Mouse (Mus musculus) lung, adult 18-20 months (tissue): ENCODE results near the gene Prkag3.

ENCODE experiments used
- DNase-seq, 2 experiments: peaks; one replicate each; pipeline ENCODE4 v3.0.0; 2022; ENCODE audit warnings: mixed read lengths in 2 of 2

Prkag3 gene

DNA sequence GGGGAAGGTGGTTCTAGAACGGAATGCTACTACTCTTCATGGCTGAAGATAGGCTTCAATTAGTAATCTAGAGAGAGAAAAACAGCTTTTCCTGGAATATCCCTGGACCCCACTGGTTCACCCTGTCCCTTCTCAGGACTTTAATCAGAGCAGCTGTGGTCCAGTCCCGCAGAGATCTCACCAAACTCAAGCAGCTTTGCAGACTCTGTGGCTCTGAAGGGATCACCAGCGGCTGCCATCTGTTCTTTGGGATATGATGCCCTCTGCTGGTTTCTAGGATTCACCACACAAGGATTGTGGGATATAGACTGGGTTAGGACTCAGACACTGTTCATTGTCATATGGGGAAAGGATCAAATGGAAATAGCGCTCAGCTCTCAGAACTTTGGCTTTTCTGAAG is 10.8 kb upstream of the Prkag3 start:
- peak in 1 of 2 experiments; percentile 48 for DNase-seq

DNA sequence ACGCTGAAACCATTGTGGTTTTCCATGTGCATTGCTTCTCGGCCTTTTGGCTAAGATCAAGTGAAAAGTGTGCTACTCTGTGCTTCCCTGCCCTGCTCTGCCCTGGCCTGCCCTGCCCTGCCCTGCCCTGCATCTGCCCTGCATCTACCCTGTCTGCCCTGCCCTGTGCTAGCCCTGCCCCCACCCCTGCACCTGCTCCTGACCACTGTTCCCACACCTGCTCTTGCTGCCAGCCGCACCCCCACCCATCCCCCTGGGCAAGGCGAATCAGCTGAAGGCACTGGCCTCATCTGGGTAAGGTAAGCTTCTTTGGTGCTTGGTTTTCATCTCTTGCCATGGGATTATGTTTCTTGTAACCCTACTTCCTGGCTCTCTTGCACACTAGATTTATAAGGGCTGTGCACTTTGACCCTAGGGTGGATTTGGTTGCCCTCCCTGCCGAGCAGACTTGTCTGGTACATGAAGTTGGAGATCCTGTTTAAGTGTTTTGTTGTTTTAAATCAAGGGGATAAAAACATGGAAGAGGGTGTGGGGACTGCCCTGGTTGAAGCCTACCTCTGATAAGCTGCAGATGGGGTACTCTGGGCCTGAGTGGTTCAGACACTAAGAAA is 5.3 kb upstream of the Prkag3 start:
- DNase-seq = no peak

DNA sequence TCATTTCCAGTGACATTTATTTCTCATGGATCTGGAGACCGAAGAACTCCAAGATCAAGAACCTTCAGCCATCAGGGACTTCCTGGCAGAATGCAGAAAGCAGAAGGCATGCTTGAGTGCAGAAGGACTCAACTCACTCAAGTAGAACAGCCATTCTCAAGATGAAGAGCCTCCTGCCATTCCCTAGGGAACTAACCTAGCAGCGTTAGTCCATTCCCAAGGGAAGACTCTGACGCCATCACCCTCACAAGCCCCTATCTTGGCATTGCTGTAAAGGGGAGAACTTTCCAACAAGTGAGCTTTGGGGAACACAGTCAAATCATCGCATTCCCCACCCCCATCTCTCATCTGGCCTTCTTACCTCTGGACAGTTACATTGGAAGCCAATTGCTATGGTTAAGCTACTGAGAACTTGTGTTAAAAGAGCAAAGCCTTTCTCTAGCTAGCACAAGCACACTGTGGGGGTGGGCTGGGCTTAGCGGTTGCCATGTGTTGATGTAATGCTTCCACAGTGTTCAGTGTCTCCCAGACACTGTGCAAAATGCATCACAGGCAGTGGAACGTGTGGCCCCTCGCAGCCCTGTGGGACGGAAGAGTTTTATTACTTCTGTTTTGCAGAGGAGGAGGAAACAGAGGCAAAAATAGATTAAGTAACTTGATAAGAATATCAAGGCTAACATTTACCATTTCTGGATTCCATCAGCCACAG is 4.4 kb upstream of the Prkag3 start:
- no peak for DNase-seq

DNA sequence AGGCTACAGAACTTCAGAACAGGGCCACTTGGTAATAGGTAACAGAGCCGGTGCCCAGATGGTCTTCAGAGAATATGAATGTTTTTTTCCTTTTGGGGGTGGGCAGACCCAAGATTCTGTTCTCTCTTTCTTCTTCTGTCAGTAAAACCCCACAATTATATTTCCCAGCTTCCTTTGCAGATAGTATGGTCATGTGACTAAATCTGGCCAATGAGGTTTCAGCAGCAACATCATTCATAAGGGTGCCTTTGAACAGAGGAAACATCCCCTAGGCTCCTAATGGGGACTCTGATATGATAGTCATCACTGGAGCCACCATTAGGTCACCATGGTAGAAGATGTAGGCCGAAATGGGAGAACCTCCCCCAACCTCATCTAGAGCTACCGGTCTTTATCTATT is 3.8 kb upstream of the Prkag3 start:
- no peak for DNase-seq

DNA sequence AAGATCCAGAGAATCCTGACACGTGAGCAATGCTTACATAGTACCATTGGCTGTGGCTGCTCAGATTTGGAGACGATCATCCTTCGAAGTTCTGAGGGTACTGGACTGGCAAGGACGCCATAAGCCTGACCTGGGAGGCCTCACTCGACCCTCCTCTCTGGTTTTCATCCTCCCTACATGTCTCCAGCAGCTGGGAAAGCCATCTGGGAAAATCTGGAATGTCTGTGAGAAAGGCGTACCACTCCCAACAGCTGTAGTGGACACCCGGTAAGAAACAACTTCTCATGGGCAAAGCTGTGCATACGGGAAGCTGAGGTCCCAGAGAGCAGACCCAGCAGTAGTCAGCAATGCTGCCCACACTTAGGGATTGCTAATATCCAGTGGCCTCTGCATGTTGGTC is 3.1 kb upstream of the Prkag3 start:
- DNase-seq = no peak

DNA sequence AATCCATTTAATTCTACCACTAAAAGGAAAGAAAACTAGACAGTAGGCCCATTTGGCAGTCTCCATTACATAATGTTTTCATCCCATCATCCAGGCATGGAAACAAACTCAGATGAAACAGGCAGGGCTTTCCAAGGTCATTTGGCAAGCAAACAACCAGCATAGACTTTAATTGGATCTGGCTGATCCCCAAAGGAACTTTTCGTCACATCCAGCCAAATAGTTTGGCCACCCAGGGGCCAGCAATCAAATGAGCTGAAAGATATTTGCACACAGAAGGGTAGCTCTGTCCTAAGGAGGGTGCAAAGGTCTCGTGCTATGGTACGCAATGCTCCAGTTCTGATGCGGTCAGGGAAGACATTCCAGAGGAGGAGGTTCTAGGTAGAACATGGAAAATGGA is 1.7 kb upstream of the Prkag3 start:
- DNase-seq = no peak

DNA sequence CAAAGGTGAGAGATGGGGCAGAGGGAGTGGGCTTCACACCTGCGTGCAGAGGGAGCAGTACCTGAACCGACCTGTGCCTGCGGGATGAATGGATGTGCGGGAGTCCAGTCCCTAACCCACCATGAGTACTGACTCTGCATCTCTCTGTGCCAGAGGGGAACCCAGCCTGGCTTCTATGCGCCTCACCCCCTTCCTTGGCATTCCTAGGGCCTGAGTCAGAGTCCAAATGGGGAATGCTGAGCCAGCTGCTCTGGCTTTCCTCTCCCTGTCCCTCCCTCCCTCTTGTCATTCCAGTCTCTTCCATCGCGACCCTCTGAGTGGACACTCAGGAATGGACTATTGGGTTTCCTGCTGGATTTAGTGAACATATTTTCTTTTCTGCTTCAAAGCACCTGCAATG is 280 bp upstream of the Prkag3 start:
- peak; percentile 76 to 79 for DNase-seq

DNA sequence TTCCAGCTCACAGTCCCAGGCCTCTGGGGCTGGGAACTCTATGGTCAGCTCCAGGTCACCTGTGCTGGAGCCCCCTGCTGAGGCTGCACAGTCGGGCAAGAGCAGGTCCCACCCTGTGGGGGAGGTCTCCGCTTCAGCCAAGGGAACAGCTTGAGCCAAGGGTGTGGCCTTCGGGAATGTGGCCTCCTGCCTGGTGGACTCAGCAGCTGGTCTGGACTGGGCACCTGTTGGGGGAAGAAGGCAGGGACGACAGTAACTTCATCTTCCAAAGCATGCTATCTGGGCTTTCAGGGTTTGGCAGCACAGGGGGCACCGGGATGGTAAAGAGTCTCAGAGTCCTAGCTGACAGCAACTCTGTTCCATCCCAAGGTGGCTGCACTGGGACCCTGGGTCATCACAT is 1.7 kb downstream of the Prkag3 start:
- DNase-seq = peak; percentile 24 to 33

DNA sequence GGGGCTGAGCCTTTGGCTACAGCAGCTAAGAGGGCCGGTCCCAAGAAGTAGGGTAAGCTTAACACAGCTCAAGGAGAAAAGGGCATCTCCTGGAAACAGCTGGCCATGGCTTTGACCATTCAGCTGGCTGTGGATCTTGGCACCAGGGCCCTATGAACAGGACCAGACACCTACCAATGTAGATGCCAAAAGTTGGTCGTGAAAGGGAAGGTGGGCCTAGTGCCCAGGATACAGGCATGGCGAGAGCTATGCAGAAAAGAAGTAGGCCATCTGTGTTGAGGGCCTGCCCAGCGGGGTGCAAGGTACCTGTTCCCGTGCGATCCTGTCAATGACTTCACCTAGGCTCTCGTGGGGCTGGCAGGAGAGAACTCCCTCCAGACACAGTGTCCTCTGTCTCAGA is 8.2 kb downstream of the Prkag3 start:
- no peak for DNase-seq

DNA sequence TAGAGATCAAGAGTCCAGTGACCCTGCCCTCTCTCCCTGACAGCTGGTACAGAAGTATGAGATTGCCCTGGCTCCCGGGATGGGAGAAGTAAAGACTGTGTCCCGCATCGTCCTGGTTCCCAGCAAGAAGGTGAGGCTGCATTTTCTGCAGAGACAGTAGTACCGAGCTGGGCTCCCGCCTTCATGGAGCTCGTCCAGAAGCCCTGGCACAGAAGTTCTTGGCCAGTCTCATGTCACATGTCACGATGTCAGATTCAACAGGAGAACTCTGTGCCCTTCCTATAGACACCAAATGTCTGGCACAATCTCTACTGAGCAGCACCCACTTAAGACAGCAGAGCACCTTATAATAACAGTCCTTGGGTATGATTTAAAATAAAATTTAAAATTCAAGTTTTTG is 11.5 kb downstream of the Prkag3 start:
- no peak for DNase-seq

DNA sequence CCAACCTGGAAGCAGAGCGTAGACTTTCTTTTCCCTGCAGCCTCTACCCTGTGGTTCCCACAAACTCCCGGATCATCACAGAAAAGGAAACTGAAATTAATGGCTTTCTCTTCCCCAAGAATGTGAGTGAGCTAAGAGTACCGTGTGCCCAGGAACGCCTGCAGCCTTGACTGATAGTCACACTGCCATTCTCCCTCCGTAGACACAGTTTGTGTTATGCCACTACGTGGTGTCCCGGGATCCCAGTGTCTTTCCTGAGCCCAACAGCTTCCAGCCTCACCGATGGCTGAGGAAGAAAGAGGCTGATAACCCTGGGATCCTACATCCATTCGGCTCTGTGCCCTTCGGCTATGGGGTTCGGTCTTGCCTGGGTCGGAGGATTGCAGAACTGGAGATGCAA is 12.0 kb downstream of the Prkag3 start:
- DNase-seq = no peak

DNA sequence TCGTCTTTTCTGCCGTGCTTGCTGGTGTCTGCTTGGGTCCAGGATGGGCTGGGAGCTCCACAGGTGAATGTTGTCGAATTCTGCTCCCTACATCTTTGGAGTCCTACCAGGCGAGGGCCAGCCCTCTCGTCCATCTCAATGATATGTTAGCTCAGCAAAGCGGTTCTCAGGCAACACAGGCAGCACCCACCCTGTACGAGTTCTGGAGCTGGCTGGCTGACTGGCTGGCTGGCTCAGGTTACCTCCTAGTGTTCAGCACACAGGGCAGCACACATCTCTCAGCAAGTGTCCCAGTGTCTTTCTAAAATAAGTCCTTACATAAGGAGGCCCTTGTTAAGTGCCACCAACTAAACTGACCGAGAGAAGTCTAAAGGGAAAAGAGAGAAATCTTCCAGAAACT is 20.6 kb downstream of the Prkag3 start:
- no peak for DNase-seq

DNA sequence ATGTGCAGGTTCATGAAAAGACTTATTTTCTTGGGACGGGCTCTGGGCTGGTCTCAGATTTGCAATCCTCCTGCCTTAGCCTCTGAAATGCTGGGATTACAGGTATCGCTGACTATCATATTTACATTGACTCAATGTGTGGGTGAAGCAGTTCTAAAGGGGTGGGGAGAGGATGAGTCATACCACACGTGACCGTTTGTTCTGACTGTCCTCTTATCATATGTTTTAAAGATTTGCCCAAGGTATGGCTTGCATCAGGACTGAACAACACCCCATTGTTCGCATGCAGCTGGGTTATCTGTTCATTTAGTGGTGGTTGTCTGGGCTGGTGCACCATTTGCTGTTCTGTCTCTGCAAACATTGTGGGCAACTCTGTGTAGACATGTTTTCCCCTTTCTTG is 22.3 kb downstream of the Prkag3 start:
- DNase-seq = no peak

DNA sequence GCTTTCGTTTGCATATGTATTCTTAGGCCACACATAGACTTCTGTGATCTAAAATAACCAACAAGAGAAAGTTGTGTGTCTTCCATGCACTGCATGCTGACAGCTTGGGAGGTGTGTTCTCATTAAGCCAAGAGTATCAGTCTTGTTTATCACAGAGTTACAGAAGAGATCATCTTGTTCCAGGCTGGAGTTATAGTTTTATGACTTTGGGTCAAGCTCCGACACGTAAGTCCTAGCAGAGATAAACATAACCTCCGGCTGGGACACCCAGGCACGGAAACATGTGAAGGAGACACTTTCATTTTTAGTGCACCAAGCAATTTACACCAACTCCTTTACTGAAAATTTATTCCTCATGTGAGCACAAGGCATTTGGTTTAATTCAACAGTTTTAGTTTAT is 22.9 kb downstream of the Prkag3 start:
- DNase-seq = no peak

DNA sequence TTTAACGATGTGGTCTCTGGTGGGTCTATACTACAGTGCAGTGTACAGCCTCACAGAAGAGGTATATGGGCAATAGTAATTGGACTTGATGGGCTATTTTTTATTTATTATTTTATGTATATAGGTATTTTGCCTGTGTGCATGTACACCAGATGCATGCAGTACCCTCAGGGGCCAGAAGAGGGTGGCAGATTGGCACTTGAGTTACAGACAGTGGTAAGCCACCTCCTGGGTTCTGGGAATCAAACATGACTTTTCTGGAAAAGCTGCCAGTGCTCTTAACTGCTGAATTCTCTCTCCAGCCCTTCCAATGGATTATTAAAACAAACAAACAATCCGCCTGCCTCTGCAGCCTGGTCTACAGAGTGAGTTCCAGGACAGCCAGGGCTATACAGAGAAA is 25.3 kb downstream of the Prkag3 start:
- no peak for DNase-seq

DNA sequence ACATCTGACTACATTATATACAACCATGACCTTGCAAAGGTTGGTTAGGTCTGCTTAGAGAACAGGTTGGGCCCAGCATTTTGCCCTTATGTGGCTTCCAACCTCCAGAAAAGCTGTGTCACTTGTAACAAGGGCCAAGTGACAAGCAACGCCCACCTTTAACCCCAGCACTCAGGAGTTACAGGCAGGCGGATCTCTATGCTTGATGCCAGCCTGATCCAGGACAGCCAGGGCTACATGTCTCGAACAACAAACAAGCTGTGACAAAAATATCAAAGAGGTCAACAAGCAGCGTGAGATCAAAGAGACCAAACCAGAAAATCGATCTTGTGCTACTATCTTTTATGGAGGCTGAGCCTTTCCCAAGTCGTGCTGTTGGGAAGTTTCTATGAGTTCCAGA is 27.4 kb downstream of the Prkag3 start:
- DNase-seq = no peak

DNA sequence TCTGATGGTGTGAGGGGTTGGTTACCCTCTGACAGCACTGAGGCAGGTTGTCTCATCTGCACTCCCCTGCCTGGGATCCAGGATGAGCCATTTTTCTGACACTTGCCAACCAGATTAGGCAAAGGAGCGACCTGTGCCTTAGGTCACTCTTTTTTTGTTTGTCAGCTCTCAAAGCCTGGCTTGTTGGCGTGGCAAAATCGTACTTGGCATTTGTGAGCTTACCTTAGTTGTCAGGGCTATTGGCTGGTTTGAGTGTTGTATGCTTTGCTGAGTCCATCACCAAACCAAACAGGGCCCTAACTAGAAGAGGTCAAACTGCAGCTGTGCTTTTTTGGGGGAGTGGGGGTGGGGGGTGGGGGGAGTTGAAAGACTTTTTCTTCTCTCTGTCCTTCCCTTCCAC is 29.7 kb downstream of the Prkag3 start:
- no peak for DNase-seq

DNA sequence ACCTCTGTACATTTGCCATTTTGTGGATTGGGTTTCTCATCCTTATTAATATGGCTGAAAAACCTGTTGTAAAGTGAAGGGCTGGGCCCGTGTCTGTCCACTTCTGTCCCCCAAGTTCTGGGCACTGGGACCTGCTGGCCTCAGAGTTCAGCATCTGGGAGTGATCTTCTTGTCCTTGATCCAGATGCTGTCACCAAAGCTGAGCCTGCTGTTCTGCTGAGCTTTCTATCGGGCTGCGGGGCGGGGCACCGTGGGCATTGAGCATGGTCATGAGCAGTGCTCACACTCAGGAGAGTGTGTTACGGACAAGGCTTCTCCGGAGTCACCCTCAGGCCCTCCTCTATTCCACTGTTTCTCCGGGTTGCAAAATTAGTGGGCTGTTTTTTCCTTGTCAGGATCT is 30.9 kb downstream of the Prkag3 start:
- no peak for DNase-seq

DNA sequence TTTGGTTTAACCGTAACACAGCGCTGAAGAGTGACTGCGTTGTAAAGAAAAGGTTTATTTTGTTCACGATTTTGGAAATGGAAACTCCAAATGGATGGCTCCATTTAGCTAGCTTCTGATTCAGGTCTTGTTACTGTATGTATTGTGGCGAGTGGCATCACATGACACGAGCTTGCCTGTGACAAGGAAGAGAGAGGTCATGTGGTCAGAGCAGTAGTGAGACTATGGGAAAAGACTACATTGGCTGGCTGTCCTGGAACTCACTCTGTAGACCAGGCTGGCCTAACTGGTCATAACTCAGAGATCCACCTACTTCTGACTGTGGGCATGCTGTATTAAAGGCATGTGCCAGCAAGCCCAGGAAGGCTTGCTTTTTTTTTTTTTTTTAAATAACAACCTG is 33.1 kb downstream of the Prkag3 start:
- DNase-seq = no peak

DNA sequence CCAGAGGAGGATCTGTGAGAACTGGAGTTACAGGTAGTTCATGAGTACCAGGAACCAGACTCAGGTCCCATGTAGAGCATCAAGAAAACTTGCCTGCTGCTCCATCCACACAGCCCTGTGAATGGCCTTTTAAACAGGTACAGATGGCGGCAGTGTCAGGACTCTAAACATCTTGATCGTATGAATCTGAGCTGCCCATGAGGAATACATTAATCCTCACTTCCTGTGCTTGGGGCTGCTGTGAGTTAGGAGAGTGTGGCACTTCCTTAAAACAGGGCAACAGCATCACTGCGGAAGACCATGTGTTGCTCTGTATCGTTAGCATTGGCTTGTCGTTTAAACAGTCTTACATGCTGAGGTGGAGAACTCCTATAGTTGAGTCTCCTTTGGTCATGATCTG is 33.6 kb downstream of the Prkag3 start:
- DNase-seq = no peak

DNA sequence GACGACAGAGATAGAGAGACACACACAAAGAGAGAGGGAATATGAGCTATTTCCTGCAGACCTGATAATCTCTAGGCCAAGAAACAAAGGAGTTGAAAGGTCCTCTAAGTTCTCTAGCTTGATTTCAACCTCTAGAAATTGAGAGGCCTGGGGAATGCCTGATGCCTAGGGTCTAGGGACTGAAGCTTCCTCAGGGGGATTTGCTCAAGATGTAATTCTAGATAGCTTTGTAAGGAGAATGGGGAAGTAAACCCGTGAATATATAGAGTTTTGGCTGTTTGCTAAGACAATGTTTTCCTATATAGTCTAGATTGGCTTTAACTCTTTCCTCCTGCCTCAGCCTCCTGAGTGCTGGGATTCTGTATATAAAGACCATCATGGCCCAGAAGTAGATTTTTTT is 34.1 kb downstream of the Prkag3 start:
- DNase-seq = no peak

DNA sequence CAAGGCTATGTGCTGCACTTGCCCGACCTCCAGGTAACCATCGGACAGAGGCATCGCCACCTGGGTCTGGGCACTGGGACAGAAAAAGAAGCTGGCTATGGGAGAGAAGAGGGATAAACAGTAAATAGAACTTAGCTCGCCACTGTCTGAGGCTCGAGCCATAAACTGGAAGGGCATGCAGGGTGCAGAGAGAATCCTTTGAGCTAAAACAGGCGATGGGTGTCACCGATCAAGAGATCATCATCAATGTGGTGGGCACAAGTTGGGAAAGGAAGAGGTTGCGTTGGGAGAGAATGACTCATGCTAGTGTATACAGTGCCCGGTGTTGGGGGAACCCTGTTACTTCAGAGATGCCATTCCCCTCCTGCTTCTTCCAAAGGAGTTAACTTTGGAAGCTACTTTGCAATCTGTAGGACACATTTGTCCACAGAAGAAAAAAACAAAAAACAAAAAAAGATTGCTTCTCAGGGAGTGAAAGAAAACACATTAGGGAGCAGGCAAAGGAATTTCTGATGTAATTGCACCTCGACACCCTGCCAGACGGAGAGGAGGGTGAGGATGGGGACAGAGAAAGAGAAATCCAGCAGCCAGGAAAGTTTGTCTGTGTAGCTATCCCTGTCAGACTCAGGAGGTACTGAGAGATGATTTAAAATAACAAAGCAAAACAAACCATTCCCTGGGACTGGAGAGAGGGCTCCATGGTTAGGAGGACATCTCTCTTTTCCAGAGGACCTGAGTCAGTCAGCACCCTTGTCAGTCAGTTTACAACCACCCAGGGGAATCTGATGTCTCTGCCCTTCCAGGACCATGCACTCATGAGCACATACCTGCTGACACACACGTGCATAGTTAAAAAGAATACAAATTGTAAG is 34.9 kb downstream of the Prkag3 start:
- DNase-seq = no peak

DNA sequence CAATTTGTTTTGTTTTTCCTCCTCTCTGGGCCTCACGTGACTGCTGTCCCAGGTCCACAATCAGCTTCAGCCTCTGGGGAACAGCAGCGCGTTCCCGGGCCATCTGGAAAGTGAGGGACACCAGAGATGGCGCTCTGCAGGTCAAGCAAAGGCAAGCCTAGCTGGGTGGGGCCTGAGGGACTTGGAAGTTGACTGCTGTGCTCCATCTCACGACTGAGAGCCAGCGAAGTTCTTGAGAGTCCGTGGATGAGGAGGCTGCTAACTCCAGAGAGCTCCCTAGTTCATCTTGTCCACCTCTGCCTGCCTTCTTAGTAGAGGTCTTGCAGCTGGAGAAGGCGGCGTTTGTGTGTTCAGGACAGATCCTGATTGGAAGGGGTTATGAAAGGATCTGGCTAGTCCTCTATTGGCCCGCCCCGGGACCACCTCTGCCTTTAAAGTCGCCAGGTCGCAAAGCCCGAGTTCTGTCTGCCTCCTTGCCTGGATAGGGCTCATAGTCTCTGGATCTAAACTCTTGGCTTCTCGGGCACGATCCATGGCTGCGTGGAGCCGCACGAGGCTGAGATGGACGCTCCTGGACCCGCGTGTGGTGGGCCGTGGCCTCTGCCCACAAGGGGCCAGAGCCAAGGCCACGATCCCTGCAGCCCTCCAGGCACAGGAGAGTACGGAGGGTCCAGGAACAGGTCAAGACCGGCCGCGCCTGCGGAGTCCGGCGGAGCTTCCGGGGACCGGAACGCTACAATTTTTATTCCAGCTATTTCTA is 35.7 kb downstream of the Prkag3 start, which contains the start of gene Cyp27a1:
Gene Cyp27a1, plus strand, starts transcription at position 476 of the 760 bp plus-strand sequence.
- peak; percentile 73 to 74 for DNase-seq
